Mouse (Mus musculus) lung, adult 2 months (tissue): ENCODE results near the gene Anp32b.

ENCODE experiments used
- CTCF ChIP-seq: fragments of 200-500 bp; IDR thresholded peaks from 2 replicates; pipeline ENCODE4 v1.5.1; 2011; ENCODE audit warnings: mild to moderate bottlenecking, low read length, control low read depth; ENCODE audit not compliant: insufficient read depth
- POLR2A ChIP-seq: fragments of 200-500 bp; IDR thresholded peaks from 2 replicates; pipeline ENCODE4 v1.6.1; 2011; ENCODE audit warnings: low read depth, mild to moderate bottlenecking, control low read depth, low read length, borderline replicate concordance; ENCODE audit errors: extremely low read depth

GRCm38 (mm10) chr4:46479081-46479480, 28.4 kb downstream of the Anp32b start:
- TF ChIP-seq CTCF (no peak), POLR2A (no peak)
